Mouse (Mus musculus) hindbrain, embryonic 14.5 days (tissue): ENCODE results near the gene Caly. TPM values are rescaled to one million over a fixed set of nuclear protein-coding genes. Genes with fewer than 3 reads are reported as not detected.

Experiments used
- ATAC-seq: fragments of 200-750 bp; cut with Nextera tagmentation; 2 replicates; pipeline ENCODE4 v1.8.0; 2017; ENCODE audit warnings: moderate number of reproducible peaks, mild to moderate bottlenecking, moderate TSS enrichment, moderate library complexity; ENCODE audit not compliant: low FRiP score
- DNase-seq: peaks from one replicate; pipeline ENCODE4 v3.0.0-alpha.2; 2015; ENCODE audit warnings: low spot score
- H3K27ac ChIP-seq: fragments of 300-500 bp; sonication (generic); 2 replicates; pipeline ENCODE4 v1.5.1; 2014; ENCODE audit warnings: mild to moderate bottlenecking, moderate library complexity
- H3K27me3 ChIP-seq: fragments of 300-500 bp; sonication (generic); 2 replicates; pipeline ENCODE4 v1.6.1; 2014; ENCODE audit warnings: mild to moderate bottlenecking, low read length, mixed read lengths; ENCODE audit not compliant: control insufficient read depth, insufficient read depth
- H3K36me3 ChIP-seq: fragments of 300-500 bp; sonication (generic); replicated peaks from 2 replicates; pipeline ENCODE4 v1.6.1; 2014; ENCODE audit not compliant: control insufficient read depth, insufficient read depth
- H3K4me1 ChIP-seq: fragments of 300-500 bp; sonication (generic); replicated peaks from 2 replicates; pipeline ENCODE4 v1.6.1; 2014; ENCODE audit warnings: antibody characterized with exemption, low read length, mixed read lengths; ENCODE audit not compliant: control insufficient read depth, insufficient read depth
- H3K4me2 ChIP-seq: fragments of 300-500 bp; sonication (generic); replicated peaks from 2 replicates; pipeline ENCODE4 v1.6.1; 2014; ENCODE audit warnings: mild to moderate bottlenecking, moderate library complexity
- H3K4me3 ChIP-seq: fragments of 300-500 bp; sonication (generic); replicated peaks from 2 replicates; pipeline ENCODE4 v1.5.1; 2014; ENCODE audit warnings: mild to moderate bottlenecking, low read length
- H3K9ac ChIP-seq: fragments of 300-500 bp; sonication (generic); 2 replicates; pipeline ENCODE4 v1.6.1; 2014
- H3K9me3 ChIP-seq: fragments of 300-500 bp; sonication (generic); 2 replicates; pipeline ENCODE4 v1.6.1; 2016; ENCODE audit warnings: low read length; ENCODE audit not compliant: control insufficient read depth
- WGBS: fragments of 180-500 bp; shearing (Covaris S2); extraction: QIAGEN DNeasy Blood & Tissue Kit; methylation state at CpG from one replicate; pipeline ENCODE4 v1.1.7; 2014; 5-methylcytosine and 5-hydroxymethylcytosine counted together
- polyA plus RNA-seq: library from polyadenylated mRNA; unstranded; fragments of >200 nt; fragmentation: Nextera tagmentation; extraction: Ambion mirVana; gene quantifications from 2 replicates; pipeline ENCODE4 v1.2.1, GENCODE M21; 2014

Gene Caly
- polyA plus RNA-seq, result 257 and 303 TPM in 2 replicates

- peak; percentile 90 for ATAC-seq
- Histone ChIP-seq H3K4me1 (peaks cover 16% of the 10 kb centered on the region), H3K36me3 (no peaks in the 10 kb centered on the region), H3K9me3 (no peaks in the 10 kb centered on the region), H3K9ac (peak within 1 kb of the TSS; percentile 83), H3K4me3 (peak within 1 kb of the TSS; percentile 52), H3K4me2 (peak within 1 kb of the TSS; percentile 72), H3K27ac (peak within 1 kb of the TSS; percentile 95), H3K27me3 (no peaks in the 10 kb centered on the region)
- WGBS, result 1% methylated on average over 16 of the region's 18 CpGs
- DNase-seq, result peak; percentile 87
Observed at GRCm38 (mm10) chr7:140082242-140082678, at the start of gene Caly. Gene Caly (minus strand): TSS chr7:140082548.

- WGBS, result 84% methylated on average over 2 of the region's 2 CpGs
- ATAC-seq, result no peak
- Histone ChIP-seq H3K4me2 (no peak overlapping the region), H3K4me1 (peaks cover 9% of the 10 kb centered on the region; the same call in 1 of the 2 replicates), H3K36me3 (no peaks in the 10 kb centered on the region), H3K9me3 (no peaks in the 10 kb centered on the region), H3K27me3 (no peaks in the 10 kb centered on the region), H3K27ac (no peak overlapping the region), H3K9ac (no peak overlapping the region), H3K4me3 (no peak overlapping the region)
- DNase-seq, result no peak
Observed at GRCm38 (mm10) chr7:140127911-140128310, 45.6 kb upstream of the Caly start.

GRCm38 (mm10) chr7:140126934-140127333 lies 44.6 kb upstream of the Caly start:
- DNase-seq, result no peak
- ATAC-seq, result no peak
- no peak overlapping the region for H3K27ac ChIP-seq
- H3K4me1 ChIP-seq, result peaks cover 9% of the 10 kb centered on the region; the same call in 1 of the 2 replicates
- H3K4me3 ChIP-seq, result no peak overlapping the region
- no peak overlapping the region for H3K4me2 ChIP-seq
- H3K27me3 ChIP-seq, result no peaks in the 10 kb centered on the region
- 92% methylated on average over 3 of the region's 3 CpGs for WGBS
- no peaks in the 10 kb centered on the region for H3K36me3 ChIP-seq
- H3K9me3 ChIP-seq, result no peaks in the 10 kb centered on the region
- H3K9ac ChIP-seq, result no peak overlapping the region

GRCm38 (mm10) chr7:140126022-140126350 lies 43.6 kb upstream of the Caly start:
- 0 out of 2 replicates have a peak, but pooled peaks have one; percentile 15 for ATAC-seq
- H3K4me3 ChIP-seq, result peak overlapping the region; percentile 75
- no peaks in the 10 kb centered on the region for H3K27me3 ChIP-seq
- peak overlapping the region; percentile 90 for H3K4me2 ChIP-seq
- H3K9me3 ChIP-seq, result no peaks in the 10 kb centered on the region
- peak overlapping the region; percentile 76 for H3K9ac ChIP-seq
- H3K4me1 ChIP-seq, result peaks cover 9% of the 10 kb centered on the region; the same call in 1 of the 2 replicates
- 9% methylated on average over 5 of the region's 5 CpGs for WGBS
- no peak for DNase-seq
- 0 out of 2 replicates have a peak overlapping the region, but pooled peaks have one; percentile 29 for H3K27ac ChIP-seq
- no peaks in the 10 kb centered on the region for H3K36me3 ChIP-seq

- H3K4me2 ChIP-seq, result peak overlapping the region; percentile 90
- H3K4me1 ChIP-seq, result peaks cover 9% of the 10 kb centered on the region; the same call in 1 of the 2 replicates
- DNase-seq, result peak; percentile 84
- H3K36me3 ChIP-seq, result no peaks in the 10 kb centered on the region
- H3K27ac ChIP-seq, result peak overlapping the region; percentile 29; the same call in 1 of the 2 replicates
- 2% methylated on average over 38 of the region's 40 CpGs for WGBS
- ATAC-seq, result peak; percentile 96
- H3K9ac ChIP-seq, result peak overlapping the region; percentile 76
- H3K9me3 ChIP-seq, result no peaks in the 10 kb centered on the region
- peak overlapping the region; percentile 75 for H3K4me3 ChIP-seq
- no peaks in the 10 kb centered on the region for H3K27me3 ChIP-seq
Observed at GRCm38 (mm10) chr7:140125278-140126021, 43.1 kb upstream of the Caly start.

- H3K27me3 ChIP-seq, result no peaks in the 10 kb centered on the region
- H3K4me3 ChIP-seq, result no peak overlapping the region
- H3K27ac ChIP-seq, result no peak overlapping the region
- no peaks in the 10 kb centered on the region for H3K9me3 ChIP-seq
- DNase-seq (no peak), ATAC-seq (no peak)
- H3K4me2 ChIP-seq, result no peak overlapping the region
- H3K4me1 ChIP-seq, result peaks cover 9% of the 10 kb centered on the region; the same call in 1 of the 2 replicates
- no peaks in the 10 kb centered on the region for H3K36me3 ChIP-seq
- H3K9ac ChIP-seq, result no peak overlapping the region
- whole genome bisulfite sequencing, result 95% methylated on average over 1 of the region's 1 CpGs
Observed at GRCm38 (mm10) chr7:140124382-140124781, 42.0 kb upstream of the Caly start.

GRCm38 (mm10) chr7:140122765-140123164 lies 40.4 kb upstream of the Caly start:
- 43% methylated on average over 4 of the region's 4 CpGs for WGBS
- no peak for ATAC-seq

GRCm38 (mm10) chr7:140121338-140121910 lies 39.1 kb upstream of the Caly start:
- Histone ChIP-seq H3K36me3 (no peaks in the 10 kb centered on the region), H3K4me2 (no peak overlapping the region), H3K4me3 (no peak overlapping the region), H3K27me3 (no peaks in the 10 kb centered on the region), H3K27ac (no peak overlapping the region), H3K4me1 (peaks cover 16% of the 10 kb centered on the region), H3K9me3 (no peaks in the 10 kb centered on the region), H3K9ac (no peak overlapping the region)
- 67% methylated on average over 13 of the region's 13 CpGs for WGBS
- no peak for ATAC-seq
- DNase-seq, result no peak

More at GRCm38 (mm10) chr7:140122765-140123164, 40.4 kb upstream of the Caly start:
- H3K4me3 ChIP-seq, result no peak overlapping the region
- no peaks in the 10 kb centered on the region for H3K27me3 ChIP-seq
- H3K4me1 ChIP-seq, result peaks cover 9% of the 10 kb centered on the region; the same call in 1 of the 2 replicates
- H3K27ac ChIP-seq, result no peak overlapping the region
- no peaks in the 10 kb centered on the region for H3K36me3 ChIP-seq
- H3K4me2 ChIP-seq, result no peak overlapping the region
- H3K9me3 ChIP-seq, result no peaks in the 10 kb centered on the region
- no peak for DNase-seq
- no peak overlapping the region for H3K9ac ChIP-seq

GRCm38 (mm10) chr7:140120484-140120883 lies 38.1 kb upstream of the Caly start:
- Histone ChIP-seq H3K9ac (no peak overlapping the region), H3K27ac (no peak overlapping the region), H3K27me3 (no peaks in the 10 kb centered on the region), H3K4me1 (peaks cover 12% of the 10 kb centered on the region; the same call in 1 of the 2 replicates), H3K9me3 (no peaks in the 10 kb centered on the region), H3K36me3 (no peaks in the 10 kb centered on the region), H3K4me2 (no peak overlapping the region), H3K4me3 (no peak overlapping the region)
- 81% methylated on average over 2 of the region's 2 CpGs for WGBS
- DNase-seq, result no peak
- no peak for ATAC-seq
